Mouse (Mus musculus): ENCODE measurements around the gene Gng7.

DNA sequence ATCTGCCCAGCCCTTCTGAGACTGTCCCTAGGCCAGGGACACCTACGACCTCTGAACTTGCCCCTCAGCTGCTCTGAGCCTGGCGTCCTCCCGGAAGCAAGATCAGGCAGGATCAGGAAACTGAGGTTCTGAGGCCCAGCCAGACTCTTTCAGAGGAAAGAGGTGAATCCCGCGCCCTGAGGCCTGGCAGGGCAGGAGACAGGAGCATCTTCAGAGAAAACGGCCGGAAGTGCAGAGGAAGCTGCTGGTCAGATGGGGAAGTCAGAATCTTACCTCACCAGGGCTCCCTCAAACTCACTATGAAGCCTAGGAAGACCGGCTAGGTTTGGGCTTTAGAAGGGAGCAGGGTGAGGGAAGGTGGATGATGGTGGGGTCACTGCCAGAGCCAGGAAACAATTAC is 71.8 kb downstream of the Gng7 start:
- TF ChIP-seq POLR2A (IDR thresholded peaks at IDR 0.05; ENCODE audit: insufficient read depth, low read depth, low read length) (no peak), CTCF (IDR thresholded peaks at IDR 0.05) (no peak)
